12 mouse cellular contexts compared by ENCODE assay signal in the genomic region with DNA sequence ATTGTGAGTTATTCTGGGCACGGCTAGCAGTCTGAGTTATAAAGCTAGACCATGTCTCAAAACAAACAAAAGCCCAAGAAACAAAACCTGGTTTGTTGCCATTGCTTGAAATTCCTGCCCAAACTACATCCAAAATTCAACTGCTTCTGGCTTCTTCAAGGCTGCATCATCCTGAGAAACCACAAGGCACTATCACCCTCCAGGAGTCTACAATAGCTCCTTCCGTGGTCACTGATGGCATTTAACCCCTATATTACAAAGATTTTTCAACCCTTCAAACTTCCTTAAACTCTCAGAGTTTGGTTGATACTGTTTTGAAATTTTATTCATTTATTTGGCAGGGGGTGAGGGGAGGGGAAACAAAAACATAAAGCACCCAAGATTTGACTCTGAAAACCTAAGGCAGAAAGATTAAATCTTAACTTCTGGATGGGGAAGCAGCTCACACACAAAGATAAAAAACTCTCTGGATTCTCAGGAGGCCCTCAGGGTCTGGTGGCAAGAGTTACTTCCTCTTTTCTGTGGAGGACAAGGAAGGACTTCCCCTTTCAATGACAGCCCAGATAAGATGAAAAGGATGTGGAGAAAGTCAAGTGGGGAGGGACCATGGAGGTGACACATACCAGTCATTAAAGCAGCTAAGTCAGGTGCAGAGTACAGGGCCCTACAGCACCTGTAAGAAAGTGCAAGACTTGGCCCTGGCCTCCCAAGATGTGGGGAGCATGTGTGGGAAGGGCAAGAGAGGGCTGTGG.
DNase-seq lines count a peak whose midpoint lies in the region; ATAC-seq and TF ChIP-seq lines count a peak whose summit lies in the region.
"Had no signal": no experiment of that assay in that cellular context is flagged by ENCODE, and none has a peak within 500 bp of the region (broad histone marks: within the 10 kb centered on the region; RNA-seq: fewer than 3 reads in every experiment).

No protein-coding gene starts in this region.

- DNase-seq in kidney, adult 2 months = peak; percentile 6
- no peak for DNase-seq in kidney, postnatal 4 days
- peak; percentile 58 for DNase-seq in G1E (ENCODE audit: low spot score)
- DNase-seq in liver, embryonic 11.5 days (ENCODE audit: low spot score) = no peak
- no peak for DNase-seq in retina, embryonic 14.5 days (ENCODE audit: low spot score)
- no peak for DNase-seq in adrenal gland, postnatal 36 days
- DNase-seq in kidney, adult 11 months = no peak
- DNase-seq: cerebellum, postnatal 10 days; right cerebral cortex, postnatal 25 days had no signal

- H3K27me3 ChIP-seq in kidney, adult 2 months (replicated peaks; ENCODE audit: control insufficient read depth, insufficient read depth, low read length) = no peaks in the 10 kb centered on the region
- H3K27me3 ChIP-seq in G1E (ENCODE audit: insufficient read depth, low read length) (peaks cover 5% of the 10 kb centered on the region), myocyte (ENCODE audit: control insufficient read depth, insufficient read depth, insufficient read length) (no peaks in the 10 kb centered on the region)
- H3K27me3 ChIP-seq in liver, embryonic 11.5 days (replicated peaks; ENCODE audit: control insufficient read depth, insufficient read depth, low read length) = no peaks in the 10 kb centered on the region

- no peak overlapping the region for H3K27ac ChIP-seq in kidney, adult 2 months (ENCODE audit: insufficient read depth, low read depth, low read length)
- no peak overlapping the region for H3K27ac ChIP-seq in liver, embryonic 11.5 days (ENCODE audit: low read depth, low read length)
- H3K27ac ChIP-seq: heart, adult 2 months; limb, embryonic 12.5 days had no signal

- peak; percentile 99 for ATAC-seq in G1E (ENCODE audit: extremely low read depth, insufficient number of reproducible peaks, low FRiP score, poor library complexity, severe bottlenecking)
- peak; percentile 68 for ATAC-seq in liver, embryonic 11.5 days (replicated peaks; ENCODE audit: low FRiP score)

- TF ChIP-seq POLR2A in kidney, adult 2 months (IDR thresholded peaks at IDR 0.05; ENCODE audit: low read depth, low read length) = no peak
- TF ChIP-seq POLR2A in myocyte (IDR thresholded peaks at IDR 0.05; ENCODE audit: insufficient read length, low read depth) = no peak

- WGBS in kidney, adult 2 months = 66% methylated on average over 2 of the region's 2 CpGs
- 28% methylated on average over 2 of the region's 2 CpGs for WGBS in liver, embryonic 11.5 days

- no peak overlapping the region for H3ac ChIP-seq in myocyte (ENCODE audit: control insufficient read depth, insufficient read length)

- no peaks in the 10 kb centered on the region for H3K9me3 ChIP-seq in G1E (replicated peaks)
- no peaks in the 10 kb centered on the region for H3K9me3 ChIP-seq in liver, embryonic 11.5 days (ENCODE audit: control insufficient read depth, low read length)
- H3K9me3 ChIP-seq: limb, embryonic 12.5 days had no signal

- H3K9ac ChIP-seq in liver, embryonic 11.5 days (ENCODE audit: low read depth, low read length) = no peak overlapping the region
- H3K9ac ChIP-seq: limb, embryonic 12.5 days had no signal

- no peak overlapping the region for H3K4me2 ChIP-seq in liver, embryonic 11.5 days
- peak overlapping the region; percentile 30 for H3K4me2 ChIP-seq in myocyte (ENCODE audit: low read depth)
- H3K4me2 ChIP-seq: limb, embryonic 12.5 days had no signal

- TF ChIP-seq CTCF in kidney, adult 2 months (conservative IDR thresholded peaks at IDR 0.05; ENCODE audit: insufficient read depth, insufficient read length, low read depth, low read length) = no peak
- no peak for TF ChIP-seq CTCF in G1E (IDR thresholded peaks at IDR 0.05; ENCODE audit: low read depth, low read length)

- peaks cover 4% of the 10 kb centered on the region; the same call in 1 of the 2 replicates for H3K4me1 ChIP-seq in kidney, adult 2 months (ENCODE audit: control insufficient read depth, insufficient read depth, low read length)
- H3K4me1 ChIP-seq in G1E (ENCODE audit: insufficient read depth, low read depth, low read length) = peaks cover 37% of the 10 kb centered on the region
- peaks cover 11% of the 10 kb centered on the region for H3K4me1 ChIP-seq in liver, embryonic 11.5 days (replicated peaks; ENCODE audit: control insufficient read depth, insufficient read depth, low read length)
- H3K4me1 ChIP-seq: limb, embryonic 12.5 days had no signal

- no peaks in the 10 kb centered on the region for H3K79me2 ChIP-seq in myocyte (ENCODE audit: control insufficient read depth, insufficient read depth)

- no peak overlapping the region for H3K4me3 ChIP-seq in kidney, adult 2 months (ENCODE audit: insufficient read depth, low read depth, low read length)
- H3K4me3 ChIP-seq in G1E (ENCODE audit: low read depth, low read length) = no peak overlapping the region; the same call in 1 of the 2 replicates
- no peak overlapping the region for H3K4me3 ChIP-seq in liver, embryonic 11.5 days (ENCODE audit: low read depth, low read length)
- H3K4me3 ChIP-seq in myocyte = no peak overlapping the region
- H3K4me3 ChIP-seq: heart, adult 2 months; limb, embryonic 12.5 days had no signal

- H3K36me3 ChIP-seq in kidney, adult 2 months (ENCODE audit: control insufficient read depth, insufficient read depth, low read length) = no peaks in the 10 kb centered on the region
- H3K36me3 ChIP-seq in G1E (replicated peaks) (no peaks in the 10 kb centered on the region), myocyte (ENCODE audit: control insufficient read depth, insufficient read depth) (no peaks in the 10 kb centered on the region)
- peaks cover 5% of the 10 kb centered on the region for H3K36me3 ChIP-seq in liver, embryonic 11.5 days (ENCODE audit: control insufficient read depth, insufficient read depth, low read length)
- H3K36me3 ChIP-seq: limb, embryonic 12.5 days had no signal

TF ChIP-seq in myocyte, 11 proteins besides CTCF, POLR2A, EP300 and RAD21:
- no peak for TF ChIP-seq SRF (IDR thresholded peaks at IDR 0.05; ENCODE audit: control insufficient read depth, insufficient read length, low read depth)
- no peak for TF ChIP-seq MYOG (IDR thresholded peaks at IDR 0.05; ENCODE audit: control insufficient read depth in 1 of 3, insufficient read depth in 1 of 3, insufficient read length in 2 of 3, low read depth in 2 of 3)
- no peak for TF ChIP-seq E2F4 (IDR thresholded peaks at IDR 0.05; ENCODE audit: insufficient read depth)
- no peak for TF ChIP-seq MAX (IDR thresholded peaks at IDR 0.05; ENCODE audit: low read depth)
- no peak for TF ChIP-seq USF1 (IDR thresholded peaks at IDR 0.05; ENCODE audit: low read depth)
- no peak for TF ChIP-seq TCF12 (IDR thresholded peaks at IDR 0.05; ENCODE audit: insufficient read depth, poor library complexity, severe bottlenecking)
- TF ChIP-seq CEBPB (IDR thresholded peaks at IDR 0.05; ENCODE audit: insufficient read depth, poor library complexity, severe bottlenecking) = no peak
- TF ChIP-seq MYOD1 (IDR thresholded peaks at IDR 0.05; ENCODE audit: control insufficient read depth in 1 of 3, insufficient read length in 2 of 3, low read depth in 2 of 3) = no peak
- TF ChIP-seq POLR2AphosphoS2 (IDR thresholded peaks at IDR 0.05; ENCODE audit: insufficient read length, low read depth) = no peak
- no peak for TF ChIP-seq REST (IDR thresholded peaks at IDR 0.05; ENCODE audit: insufficient read depth, insufficient read length)
- TF ChIP-seq TCF3 (IDR thresholded peaks at IDR 0.05; ENCODE audit: insufficient read length, low read depth) = no peak

Comparison
In these comparisons a context has a peak if more than half of its experiments do, and no peak if none do; other contexts are left out.
1. DNase-seq: peak in kidney, adult 2 months (single experiment) and G1E (single experiment); none in kidney, postnatal 4 days (0 of 2), liver, embryonic 11.5 days (single experiment), retina, embryonic 14.5 days (single experiment), adrenal gland, postnatal 36 days (0 of 2) and kidney, adult 11 months (single experiment).